Mouse (Mus musculus): ENCODE results near the gene Alx1. TPM values are rescaled to one million over a fixed set of nuclear protein-coding genes. Genes with fewer than 3 reads are reported as not detected.

Alx1 gene
- 0.24 and 0.27 TPM in 2 replicates for polyA plus RNA-seq (2012; rRNA removed)

- no peak for DNase-seq (ENCODE audit: extremely low spot score in 1 of 2, low spot score in 1 of 2)
Observed at GRCm38 (mm10) chr10:103029730-103030490, at the start of gene Alx1. Gene Alx1 (minus strand): TSS chr10:103030215.

GRCm38 (mm10) chr10:103049593-103049992 lies 19.6 kb upstream of the Alx1 start:
- DNase-seq (ENCODE audit: extremely low spot score in 1 of 2, low spot score in 1 of 2): no peak

- DNase-seq (ENCODE audit: extremely low spot score in 1 of 2, low spot score in 1 of 2): no peak
Observed at GRCm38 (mm10) chr10:103046623-103047022, 16.6 kb upstream of the Alx1 start.

- no peak for DNase-seq (ENCODE audit: extremely low spot score in 1 of 2, low spot score in 1 of 2)
Observed at GRCm38 (mm10) chr10:103045019-103045418, 15.0 kb upstream of the Alx1 start.

- DNase-seq (ENCODE audit: extremely low spot score in 1 of 2, low spot score in 1 of 2): no peak
Observed at GRCm38 (mm10) chr10:103035002-103035640, 5.1 kb upstream of the Alx1 start.

GRCm38 (mm10) chr10:103030931-103031330 lies 916 bp upstream of the Alx1 start:
- DNase-seq (ENCODE audit: extremely low spot score in 1 of 2, low spot score in 1 of 2): no peak

GRCm38 (mm10) chr10:103029132-103029729 lies 784 bp downstream of the Alx1 start:
- no peak for DNase-seq (ENCODE audit: extremely low spot score in 1 of 2, low spot score in 1 of 2)

GRCm38 (mm10) chr10:103028253-103029131 lies 1.5 kb downstream of the Alx1 start:
- DNase-seq (ENCODE audit: extremely low spot score in 1 of 2, low spot score in 1 of 2): no peak

- no peak for DNase-seq (ENCODE audit: extremely low spot score in 1 of 2, low spot score in 1 of 2)
Observed at GRCm38 (mm10) chr10:103027931-103028252, 2.1 kb downstream of the Alx1 start.

GRCm38 (mm10) chr10:103027226-103027930 lies 2.6 kb downstream of the Alx1 start:
- DNase-seq (ENCODE audit: extremely low spot score in 1 of 2, low spot score in 1 of 2): peak in 1 of 2 experiments; percentile 14

- no peak for DNase-seq (ENCODE audit: extremely low spot score in 1 of 2, low spot score in 1 of 2)
Observed at GRCm38 (mm10) chr10:103026636-103027225, 3.3 kb downstream of the Alx1 start.

GRCm38 (mm10) chr10:103002556-103002955 lies 27.5 kb downstream of the Alx1 start:
- DNase-seq (ENCODE audit: extremely low spot score in 1 of 2, low spot score in 1 of 2): no peak

GRCm38 (mm10) chr10:103000902-103001301 lies 29.1 kb downstream of the Alx1 start:
- DNase-seq (ENCODE audit: extremely low spot score in 1 of 2, low spot score in 1 of 2): no peak

GRCm38 (mm10) chr10:102999584-102999983 lies 30.4 kb downstream of the Alx1 start:
- no peak for DNase-seq (ENCODE audit: extremely low spot score in 1 of 2, low spot score in 1 of 2)

- no peak for DNase-seq (ENCODE audit: extremely low spot score in 1 of 2, low spot score in 1 of 2)
Observed at GRCm38 (mm10) chr10:102975106-102975505, 54.9 kb downstream of the Alx1 start.

- no peak for DNase-seq (ENCODE audit: extremely low spot score in 1 of 2, low spot score in 1 of 2)
Observed at GRCm38 (mm10) chr10:102959602-102960001, 70.4 kb downstream of the Alx1 start.

Data from frontal cortex, adult 2 months (tissue).